Mouse (Mus musculus): ENCODE data around the gene Pde6b.

- no peak for TF ChIP-seq CTCF (IDR thresholded peaks at IDR 0.05; ENCODE audit: extremely low read depth, insufficient read length, insufficient replicate concordance, low read depth, low read length)
- TF ChIP-seq POLR2A (IDR thresholded peaks at IDR 0.05; ENCODE audit: low read depth, low read length), result no peak
Observed at GRCm38 (mm10) chr5:108465131-108465891, 77.1 kb downstream of the Pde6b start.
